Mouse (Mus musculus) adrenal gland, postnatal 4 days (tissue): ENCODE data around the gene Angel2. TPM values are rescaled to one million over a fixed set of nuclear protein-coding genes. Genes with fewer than 3 reads are reported as not detected.

Experiments
- DNase-seq, 2 experiments: peaks; one replicate each; pipeline ENCODE4 v3.0.0; 2021 to 2022; ENCODE audit warnings: low spot score in 2 of 2, mixed read lengths in 2 of 2
- total RNA-seq, 2 experiments: library from RNA; stranded (reverse); gene quantifications; 2 replicates each; pipeline ENCODE4 v1.2.3; 2021

The Angel2 gene
- total RNA-seq, 2 experiments from 2014 or later = 51.9 to 54.6 TPM

DNA sequence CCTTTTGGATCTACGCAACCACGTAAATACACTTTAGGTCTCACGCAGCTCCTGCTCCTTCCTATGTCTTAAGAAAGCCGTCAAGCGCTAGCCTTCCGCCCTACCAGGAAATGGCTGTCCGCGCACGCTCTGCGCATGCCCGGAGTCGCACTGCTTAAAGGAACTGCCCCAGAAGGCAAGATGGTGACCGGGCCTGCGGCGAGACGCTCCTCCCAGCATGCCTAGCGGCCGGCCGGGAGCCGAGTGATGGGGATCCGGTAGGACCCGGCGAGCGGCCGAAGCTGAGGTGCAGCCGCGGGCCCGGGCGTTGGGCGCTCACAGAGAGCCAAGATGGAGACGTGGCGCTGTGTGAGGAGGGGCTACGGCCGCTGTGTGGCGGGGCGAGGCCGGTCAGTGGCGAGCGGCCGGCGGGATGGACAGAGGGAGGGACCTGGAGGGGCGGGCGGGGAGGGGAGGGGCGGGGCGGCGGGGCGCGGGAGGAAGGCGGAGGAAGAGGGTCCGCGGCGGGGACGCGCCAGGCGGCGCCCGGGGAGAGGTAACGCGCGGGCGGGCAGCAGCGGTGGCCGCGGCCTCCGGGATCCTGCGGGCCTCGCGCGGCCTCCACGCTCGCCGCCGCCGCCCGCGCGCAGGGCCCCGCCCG, 3.6 kb downstream of the Angel2 start:
- peak; percentile 89 to 97 for DNase-seq

GRCm38 (mm10) chr1:190929010-190929695, 4.2 kb downstream of the Angel2 start:
- peak in 1 of 2 experiments; percentile 18 for DNase-seq

DNA sequence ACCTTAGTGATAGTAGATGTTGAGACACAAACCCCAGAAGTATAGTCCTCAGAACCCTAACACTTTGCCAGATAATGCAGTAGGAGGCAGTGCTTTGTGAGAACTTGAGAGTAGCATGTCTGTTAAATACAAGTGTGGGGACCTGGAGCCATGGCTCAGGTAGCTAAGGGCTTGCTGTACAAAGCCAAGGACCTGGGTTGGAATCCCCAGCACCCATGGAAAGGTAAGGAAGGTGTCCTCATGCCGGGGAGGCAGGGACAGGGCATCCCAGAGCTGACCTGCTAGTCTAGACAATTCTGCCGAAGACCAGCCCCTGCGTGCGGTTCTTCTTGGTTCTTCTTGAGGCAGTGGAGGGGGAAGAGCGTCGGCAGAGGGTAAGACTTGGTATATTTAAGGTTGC, 5.3 kb downstream of the Angel2 start:
- no peak for DNase-seq

DNA sequence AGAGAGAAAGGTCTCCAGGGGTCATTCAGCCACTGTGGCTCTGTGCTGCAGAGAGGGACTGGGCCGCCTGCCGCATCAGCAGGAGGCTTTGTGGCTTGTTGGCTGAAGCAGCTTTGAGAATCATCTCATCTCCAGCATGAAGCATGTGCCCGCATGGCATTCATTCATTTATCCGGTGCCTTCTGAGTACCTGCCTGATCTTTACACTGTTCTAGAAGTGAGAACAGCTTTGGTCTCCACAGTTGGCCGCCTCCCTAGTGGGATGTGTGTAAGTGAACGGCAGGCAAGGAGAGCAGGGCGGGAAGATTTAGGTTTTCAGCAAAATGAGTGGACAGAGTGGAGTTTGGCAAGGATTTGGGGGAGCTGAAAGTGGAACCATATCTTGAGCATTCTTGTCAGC, 14.9 kb downstream of the Angel2 start:
- DNase-seq = no peak

DNA sequence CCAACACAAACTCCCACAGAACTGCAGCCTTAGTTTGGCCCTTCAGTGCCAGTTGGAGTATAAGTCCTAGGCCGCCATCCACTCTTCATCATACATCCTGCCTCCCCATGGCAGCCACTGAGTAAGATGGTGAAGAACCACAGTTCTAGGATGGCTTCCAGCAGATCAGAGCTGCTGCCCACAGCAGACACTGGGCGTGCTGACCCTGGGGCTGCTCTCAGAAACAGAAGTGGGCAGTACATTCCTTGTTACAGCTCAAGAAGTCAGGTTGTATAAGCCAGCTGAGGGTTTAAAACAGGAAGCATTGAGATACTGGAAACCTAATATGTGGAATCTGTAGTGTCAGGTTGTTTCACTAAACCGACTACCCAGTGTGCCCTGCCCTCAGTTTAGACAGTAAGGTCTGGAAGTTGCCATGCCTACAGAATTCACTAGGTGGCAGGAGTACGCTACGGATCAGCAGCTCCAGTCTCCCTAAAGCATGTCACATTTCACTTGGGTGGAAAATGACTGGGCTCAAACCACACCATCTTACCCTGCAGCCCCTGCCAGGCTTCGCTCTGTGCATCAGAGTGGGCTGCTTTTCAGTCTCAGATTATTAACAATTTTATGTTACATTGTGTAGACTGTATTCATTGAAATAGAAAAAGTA, 19.3 kb downstream of the Angel2 start:
- DNase-seq = peak; percentile 17 to 45

- no peak for DNase-seq
These were observed 23.1 kb downstream of the Angel2 start for GRCm38 (mm10) chr1:190947986-190948385.

- peak in 1 of 2 experiments; percentile 20 for DNase-seq
These were observed 23.5 kb downstream of the Angel2 start for GRCm38 (mm10) chr1:190948439-190948838.

DNA sequence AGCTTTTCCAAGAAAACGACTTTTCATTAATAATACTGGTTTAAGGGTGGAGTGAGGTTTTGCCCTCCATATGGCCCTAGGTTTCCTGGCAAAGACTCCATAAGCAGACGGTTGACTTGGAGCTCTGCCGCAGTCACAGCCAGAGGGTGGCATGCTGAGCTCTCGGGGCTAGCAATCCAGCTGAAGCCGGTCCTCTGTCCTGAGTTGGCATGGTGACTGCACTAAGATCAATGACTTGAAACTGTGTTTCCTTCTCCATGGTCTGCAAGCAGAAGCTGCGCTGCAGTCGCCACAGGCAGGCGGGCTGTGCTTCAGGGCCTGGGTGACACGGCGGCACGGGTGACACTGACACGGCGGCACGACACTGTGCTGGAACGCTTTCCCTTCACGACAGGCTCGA, 23.9 kb downstream of the Angel2 start:
- no peak for DNase-seq

DNA sequence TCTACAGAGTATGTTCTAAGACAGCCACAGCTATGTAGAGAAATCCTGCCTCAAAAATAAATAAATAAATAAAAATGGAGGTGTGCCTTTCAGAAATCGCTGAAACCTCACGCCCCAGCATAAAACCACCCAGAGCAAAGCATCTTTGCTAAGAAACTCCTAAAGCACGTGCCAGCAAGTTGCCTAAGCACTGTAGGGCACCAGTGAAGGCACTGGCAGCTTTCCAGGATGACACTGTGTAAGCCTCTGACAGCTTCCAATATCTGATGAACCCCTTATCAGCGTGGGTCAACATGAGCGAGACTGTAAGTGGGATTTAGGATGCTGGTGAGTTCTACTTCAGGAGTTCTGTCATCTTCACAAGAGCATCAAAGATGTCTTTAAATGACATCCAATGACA, 26.1 kb downstream of the Angel2 start:
- no peak for DNase-seq

DNA sequence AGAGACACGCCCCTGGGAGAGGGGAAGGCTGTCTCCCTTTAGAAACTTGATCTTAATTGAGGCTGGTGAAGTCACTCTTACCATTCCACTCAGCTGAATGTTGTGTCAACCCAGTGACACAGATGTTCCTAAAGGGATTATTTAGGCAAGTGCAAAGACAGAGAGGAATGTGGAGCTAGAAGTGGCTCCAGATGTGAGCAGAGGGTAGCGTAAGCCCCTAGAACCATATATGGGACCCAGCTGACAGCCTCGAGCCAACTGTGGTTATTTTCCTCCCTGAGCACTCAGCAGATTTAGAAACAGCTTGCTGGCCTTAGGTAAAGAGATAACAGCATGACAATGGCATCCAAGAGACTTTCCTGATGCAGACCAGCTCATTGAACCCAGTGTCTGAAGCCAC, 28.1 kb downstream of the Angel2 start:
- DNase-seq = no peak

DNA sequence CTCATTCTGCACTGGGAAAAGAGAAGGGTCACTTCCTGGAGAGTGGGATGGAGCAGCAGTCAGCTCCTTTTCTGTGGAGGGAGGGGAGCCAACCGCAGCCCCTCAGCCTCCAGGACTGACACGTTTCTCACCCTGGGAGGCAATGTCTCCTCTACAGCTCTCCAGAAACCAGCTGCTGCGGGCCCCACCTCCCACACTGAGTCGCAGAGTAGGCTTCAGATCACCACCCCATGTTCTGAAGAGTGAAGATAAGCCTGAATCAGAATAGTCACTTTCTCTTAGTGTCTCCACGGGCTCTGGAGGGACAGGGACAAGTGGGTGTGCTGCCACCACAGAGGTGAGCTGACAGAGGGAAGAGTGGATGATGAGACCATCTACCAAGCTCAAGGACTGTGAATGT, 33.9 kb downstream of the Angel2 start:
- no peak for DNase-seq

DNA sequence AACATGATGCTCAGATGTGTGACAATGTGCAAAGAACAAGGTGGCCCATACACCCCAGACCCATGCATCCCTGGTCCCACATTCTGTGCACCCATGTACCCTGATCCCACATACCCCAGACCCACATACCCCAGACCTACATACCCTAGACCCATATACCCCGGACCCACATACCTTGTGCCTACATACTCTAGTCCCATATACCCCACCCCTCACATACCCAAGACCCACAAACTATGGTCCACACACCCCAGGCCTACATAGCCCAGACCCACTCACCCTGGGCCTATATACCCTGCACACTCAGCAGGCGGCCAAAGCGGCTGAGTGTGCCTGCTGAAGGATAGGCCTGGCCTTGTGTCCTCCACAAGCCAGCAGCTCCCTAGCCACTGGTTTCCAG, 37.8 kb downstream of the Angel2 start:
- DNase-seq = no peak

- DNase-seq = no peak
These were observed 40.3 kb downstream of the Angel2 start for GRCm38 (mm10) chr1:190964992-190965780.

GRCm38 (mm10) chr1:190968010-190968409, 43.1 kb downstream of the Angel2 start:
- DNase-seq = no peak

DNA sequence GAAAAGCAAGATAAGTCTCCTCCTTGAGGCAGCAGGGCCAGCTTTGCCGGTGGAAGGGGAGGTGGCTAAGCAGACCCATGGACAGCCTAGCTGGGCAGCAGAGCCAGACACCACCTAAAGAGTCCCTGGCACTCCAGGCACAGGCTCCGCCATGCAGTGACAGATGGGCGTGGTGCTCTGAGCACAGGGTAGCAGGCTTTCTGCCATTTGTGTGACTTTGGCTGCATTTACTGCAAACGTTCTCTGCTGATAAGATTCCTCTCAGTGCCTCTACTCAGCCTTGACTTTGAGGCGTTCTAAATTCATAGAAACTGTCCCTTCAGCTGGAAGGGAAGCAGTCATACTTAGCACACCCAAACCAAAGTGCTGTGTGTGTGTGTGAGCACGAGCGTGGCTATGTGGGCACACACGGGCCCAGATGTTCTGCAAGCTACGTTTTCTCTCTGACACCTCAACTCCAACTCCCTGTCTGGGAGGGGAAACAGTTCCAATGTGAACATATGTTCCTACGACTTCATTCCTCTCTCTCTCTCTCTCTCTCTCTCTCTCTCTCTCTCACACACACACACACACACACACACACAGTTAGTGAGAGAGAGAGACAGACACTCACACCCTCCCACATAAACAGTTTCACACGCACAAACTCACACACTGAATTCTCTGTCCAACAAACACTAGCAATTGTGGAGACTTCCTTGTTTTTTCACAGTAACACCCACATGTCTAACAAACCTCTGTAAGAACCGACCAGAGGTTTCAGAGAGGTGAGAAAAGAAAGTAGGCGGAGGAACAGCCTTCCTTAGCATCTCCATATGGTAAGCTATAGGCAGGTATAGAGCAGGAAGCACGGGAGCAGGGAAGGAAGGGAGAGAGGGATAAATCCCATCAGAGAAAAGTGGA, 47.0 kb downstream of the Angel2 start:
- no peak for DNase-seq

GRCm38 (mm10) chr1:190972612-190973192, 47.8 kb downstream of the Angel2 start:
- no peak for DNase-seq

GRCm38 (mm10) chr1:190974191-190974590, 49.3 kb downstream of the Angel2 start:
- no peak for DNase-seq

- no peak for DNase-seq
These were observed 49.9 kb downstream of the Angel2 start for GRCm38 (mm10) chr1:190974833-190975232.

GRCm38 (mm10) chr1:190976887-190977573, 52.1 kb downstream of the Angel2 start:
- no peak for DNase-seq

GRCm38 (mm10) chr1:190978001-190978400, 53.1 kb downstream of the Angel2 start:
- DNase-seq = no peak
